Mouse (Mus musculus) cerebellum, adult 18-20 months (tissue): ENCODE results near the gene Pafah1b3.
"Not testable (repeated sequence)": the region's sequence is repeated elsewhere in the genome, so short reads cannot be mapped to it uniquely, and the experiment has no call there.

Experiments used
- DNase-seq, 2 experiments: peaks; one replicate each; pipeline ENCODE4 v3.0.0; 2021

Gene Pafah1b3

DNA sequence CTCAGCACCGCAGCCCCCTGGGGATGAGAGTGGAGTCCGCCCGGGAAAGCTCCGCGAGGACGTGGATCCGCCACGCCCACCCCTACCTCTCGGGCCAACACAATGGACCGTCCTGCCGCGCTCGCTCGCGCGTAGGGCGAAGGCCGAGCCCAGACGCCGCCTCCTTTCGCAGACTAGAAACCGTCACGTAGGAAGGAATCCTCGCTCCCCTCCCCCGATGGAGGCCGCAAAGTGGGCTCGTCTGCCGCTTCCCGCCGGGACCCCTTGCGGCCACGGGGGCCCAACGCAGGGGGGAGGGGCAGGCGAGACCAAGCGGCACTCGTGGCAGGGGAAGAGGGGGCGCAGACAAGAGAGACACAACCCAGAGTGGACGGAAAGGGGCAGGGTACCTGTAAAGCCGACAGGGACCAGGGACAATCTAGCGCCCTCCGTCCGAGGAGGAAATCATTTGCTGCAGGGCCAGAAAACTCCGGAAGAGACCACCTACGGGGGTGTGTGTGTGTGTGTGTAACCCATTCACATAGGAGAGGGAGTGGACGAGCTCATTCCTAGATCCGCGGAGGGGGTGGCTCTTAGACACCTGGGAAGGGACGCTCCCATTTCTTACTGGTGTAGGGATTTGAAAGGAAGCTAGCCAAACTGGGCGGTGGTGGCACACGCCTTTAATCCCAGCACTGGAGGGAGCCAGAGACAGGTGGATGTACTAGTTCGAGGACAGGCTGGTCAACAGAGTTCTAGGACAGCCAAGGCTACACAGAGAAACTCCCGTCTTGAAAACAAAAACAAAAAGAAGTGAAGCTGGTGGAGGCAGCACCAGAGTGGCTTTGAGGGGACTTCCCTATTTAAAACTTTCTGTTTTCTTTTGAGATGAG, at the start of gene Pafah1b3:
Gene Pafah1b3 (minus strand): TSS at position 533 of the 872 bp plus-strand sequence.
- DNase-seq = peak; percentile 89 to 93

DNA sequence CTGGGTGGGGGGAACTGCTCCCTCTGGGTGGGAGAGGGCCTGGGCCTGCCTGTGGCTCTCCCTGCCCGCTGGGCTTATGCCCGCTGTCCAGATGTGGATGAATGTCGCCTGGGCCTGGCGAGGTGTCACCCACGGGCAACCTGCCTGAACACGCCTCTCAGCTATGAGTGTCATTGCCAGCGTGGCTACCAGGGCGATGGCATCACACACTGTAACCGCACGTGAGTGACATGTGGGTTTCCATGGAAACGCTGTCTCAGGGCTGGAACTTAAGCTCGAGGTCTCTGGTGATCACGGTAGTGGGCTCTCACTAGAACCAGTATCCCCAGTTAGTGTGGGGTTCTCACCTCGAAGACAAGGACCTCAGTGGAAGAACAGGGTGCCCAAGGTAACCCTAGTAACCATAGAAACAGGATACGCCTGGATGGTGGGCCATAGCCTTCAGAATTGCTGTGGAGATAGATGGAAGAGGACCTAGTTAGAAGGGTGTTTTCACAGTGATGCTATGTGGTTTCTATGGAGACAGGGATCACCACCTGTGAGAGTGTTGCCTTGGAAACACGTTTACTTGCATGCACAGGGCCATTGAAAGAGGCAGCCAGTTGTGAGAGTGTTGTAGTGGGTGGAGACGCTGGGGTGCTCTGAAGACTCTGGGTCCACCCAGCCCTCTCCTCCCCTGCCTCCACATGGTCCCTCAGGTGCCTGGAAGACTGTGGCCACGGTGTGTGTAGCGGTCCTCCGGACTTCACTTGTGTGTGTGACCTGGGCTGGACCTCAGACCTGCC, 43.4 kb upstream of the Pafah1b3 start:
- no peak for DNase-seq

DNA sequence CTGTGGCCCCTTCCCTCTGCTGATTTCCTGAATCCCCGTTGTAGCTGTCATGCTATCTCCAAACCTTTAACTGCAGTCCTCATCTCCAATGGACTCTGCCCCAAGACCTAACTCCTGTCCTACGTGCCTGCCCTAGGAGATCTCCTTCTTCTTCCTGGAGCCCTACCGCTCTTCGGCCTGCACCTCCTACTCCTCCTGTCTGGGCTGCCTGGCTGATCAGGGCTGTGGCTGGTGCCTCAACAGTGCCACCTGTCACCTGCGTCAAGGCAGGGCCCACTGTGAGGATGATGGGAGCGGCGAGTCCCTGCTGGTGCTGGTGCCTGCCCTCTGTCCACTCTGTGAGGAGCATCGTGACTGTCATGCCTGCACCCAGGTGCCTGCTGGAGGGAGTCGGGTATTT, 41.5 kb upstream of the Pafah1b3 start:
- DNase-seq = no peak

DNA sequence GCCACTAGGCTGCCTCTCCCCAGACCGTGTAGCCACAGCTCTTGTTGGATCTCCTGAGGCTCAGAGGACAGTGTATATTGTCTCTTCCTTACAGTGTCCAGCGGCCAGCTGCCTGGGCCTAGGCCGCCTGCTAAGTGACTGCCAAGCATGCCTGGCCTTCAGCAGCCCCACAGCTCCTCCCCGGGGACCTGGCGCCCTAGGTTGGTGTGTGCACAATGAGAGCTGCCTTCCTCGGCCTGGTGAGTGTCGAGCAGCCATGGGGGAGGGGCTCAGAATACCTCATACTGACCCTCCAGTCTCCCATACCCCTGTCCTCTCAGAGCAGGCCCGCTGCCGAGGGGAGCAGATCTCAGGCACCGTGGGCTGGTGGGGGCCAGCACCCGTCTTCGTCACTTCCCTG, 36.7 kb upstream of the Pafah1b3 start:
- DNase-seq = no peak

DNA sequence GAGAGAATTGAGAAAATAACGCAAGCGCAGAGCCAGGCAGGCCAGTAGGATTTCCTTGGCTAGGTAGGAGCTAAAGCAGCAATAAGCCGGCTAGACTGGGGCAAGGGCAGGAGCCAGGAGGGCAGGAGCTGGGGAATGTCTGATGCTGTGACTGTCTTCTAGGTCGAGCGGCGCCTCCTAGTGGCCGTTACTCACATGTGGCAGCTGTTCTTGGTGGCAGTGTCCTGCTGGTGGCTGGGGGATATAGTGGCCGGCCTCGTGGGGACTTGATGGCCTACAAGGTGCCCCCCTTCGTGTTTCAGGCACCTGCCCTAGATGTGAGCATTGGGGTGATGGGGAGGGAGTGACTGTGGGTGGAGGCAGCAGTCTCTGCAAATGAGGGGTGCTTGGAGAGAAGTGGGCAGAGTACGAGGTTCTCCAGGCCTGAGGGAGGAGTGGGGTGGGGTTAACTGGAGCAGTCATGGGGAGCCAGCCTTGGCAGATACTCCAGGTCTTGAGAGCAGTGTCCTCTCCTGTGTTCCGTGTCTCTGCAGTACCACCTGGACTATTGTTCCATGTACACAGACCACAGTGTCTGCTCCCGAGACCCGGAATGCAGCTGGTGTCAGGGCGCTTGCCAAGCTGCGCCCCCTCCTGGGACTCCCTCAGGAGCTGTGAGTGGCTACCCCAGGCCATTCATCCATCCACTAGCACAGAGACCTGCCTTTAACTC, 36.0 kb upstream of the Pafah1b3 start:
- peak; percentile 68 to 78 for DNase-seq

GRCm38 (mm10) chr7:25326233-25326632, 28.4 kb upstream of the Pafah1b3 start:
- DNase-seq = no peak

DNA sequence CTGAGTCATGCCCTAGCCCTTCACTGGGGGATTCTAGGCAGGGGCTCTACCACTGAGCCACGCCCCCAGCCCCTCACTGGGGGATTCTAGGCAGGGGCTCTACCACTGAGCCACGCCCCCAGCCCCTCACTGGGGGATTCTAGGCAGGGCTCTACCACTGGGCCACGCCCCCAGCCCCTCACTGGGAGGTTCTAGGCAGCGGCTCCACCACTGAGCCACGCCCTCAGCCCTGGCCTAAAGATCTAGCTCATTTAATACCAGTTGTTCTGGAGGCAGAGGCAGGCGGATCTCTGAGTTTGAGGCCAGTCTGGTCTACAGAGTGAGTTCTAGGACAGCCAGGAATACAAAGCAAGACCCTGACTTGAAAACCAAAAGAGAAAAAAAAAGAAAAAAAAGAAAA, 27.6 kb upstream of the Pafah1b3 start:
- not testable (repeated sequence) for DNase-seq

DNA sequence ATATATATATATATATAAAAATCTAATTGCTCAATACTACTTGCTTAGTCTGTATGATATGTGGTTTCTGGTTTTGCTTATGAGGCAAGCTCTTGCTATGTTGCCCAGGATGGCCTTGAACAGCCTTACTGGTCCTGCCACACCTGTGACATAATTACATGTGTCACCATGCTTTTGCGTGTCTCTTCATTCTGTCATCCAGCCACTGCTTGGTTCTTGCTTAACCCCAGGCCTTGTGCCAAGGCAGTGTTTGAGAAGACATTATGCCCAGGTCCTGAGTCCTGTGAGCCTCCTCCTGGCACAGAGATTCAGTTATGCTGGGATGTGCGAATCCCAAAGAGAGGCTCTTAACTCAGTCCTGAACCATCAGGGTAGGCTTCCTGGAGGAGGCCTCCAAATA, 25.4 kb upstream of the Pafah1b3 start:
- DNase-seq = no peak

DNA sequence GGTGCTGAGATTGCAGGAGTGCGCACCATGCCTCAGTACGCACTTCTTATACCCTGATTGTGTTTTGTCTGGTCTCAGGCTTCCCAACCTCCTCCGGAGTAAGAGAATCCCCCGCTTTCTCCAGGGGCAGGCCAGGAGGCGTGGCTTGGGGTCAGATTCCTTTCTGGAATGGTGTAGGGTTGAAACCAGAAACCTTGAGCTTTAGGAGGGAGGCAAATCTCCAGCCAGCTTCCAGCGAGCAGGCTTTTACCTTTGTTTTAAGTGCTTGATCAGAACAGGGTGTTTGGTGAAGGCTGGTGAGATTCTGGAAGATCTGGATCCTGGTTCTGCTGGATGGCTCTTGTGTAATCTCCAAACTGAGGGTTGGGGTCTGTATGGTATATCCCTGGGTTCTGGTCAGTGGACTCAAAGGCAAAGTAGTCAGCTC, 24.3 kb upstream of the Pafah1b3 start:
- DNase-seq = no peak

DNA sequence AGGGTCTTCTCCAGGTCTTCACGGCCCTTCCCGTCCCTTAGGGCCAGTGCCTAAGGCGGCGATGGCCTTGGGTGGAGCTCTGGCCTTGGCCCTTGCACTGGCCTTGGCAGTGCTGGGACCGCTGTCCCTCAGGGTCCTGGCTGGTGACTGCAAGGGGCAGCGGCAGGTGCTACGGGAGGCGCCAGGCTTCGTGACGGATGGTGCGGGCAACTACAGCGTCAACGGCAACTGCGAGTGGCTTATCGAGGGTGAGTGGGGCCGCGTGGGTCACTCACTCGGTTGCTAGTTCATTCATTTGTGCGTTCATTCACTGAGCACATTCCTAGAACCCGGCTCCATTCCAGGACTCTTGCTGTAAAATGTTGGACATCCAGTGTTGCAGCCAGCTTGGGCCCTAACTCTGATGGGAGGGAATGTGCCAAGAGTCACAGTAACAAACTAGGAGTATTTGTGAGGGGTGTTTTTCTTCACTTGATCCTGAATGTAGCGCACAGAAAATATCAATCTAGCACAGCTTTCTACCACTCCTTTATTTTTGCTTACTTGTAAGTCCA, 19.7 kb upstream of the Pafah1b3 start:
- peak; percentile 53 to 63 for DNase-seq

DNA sequence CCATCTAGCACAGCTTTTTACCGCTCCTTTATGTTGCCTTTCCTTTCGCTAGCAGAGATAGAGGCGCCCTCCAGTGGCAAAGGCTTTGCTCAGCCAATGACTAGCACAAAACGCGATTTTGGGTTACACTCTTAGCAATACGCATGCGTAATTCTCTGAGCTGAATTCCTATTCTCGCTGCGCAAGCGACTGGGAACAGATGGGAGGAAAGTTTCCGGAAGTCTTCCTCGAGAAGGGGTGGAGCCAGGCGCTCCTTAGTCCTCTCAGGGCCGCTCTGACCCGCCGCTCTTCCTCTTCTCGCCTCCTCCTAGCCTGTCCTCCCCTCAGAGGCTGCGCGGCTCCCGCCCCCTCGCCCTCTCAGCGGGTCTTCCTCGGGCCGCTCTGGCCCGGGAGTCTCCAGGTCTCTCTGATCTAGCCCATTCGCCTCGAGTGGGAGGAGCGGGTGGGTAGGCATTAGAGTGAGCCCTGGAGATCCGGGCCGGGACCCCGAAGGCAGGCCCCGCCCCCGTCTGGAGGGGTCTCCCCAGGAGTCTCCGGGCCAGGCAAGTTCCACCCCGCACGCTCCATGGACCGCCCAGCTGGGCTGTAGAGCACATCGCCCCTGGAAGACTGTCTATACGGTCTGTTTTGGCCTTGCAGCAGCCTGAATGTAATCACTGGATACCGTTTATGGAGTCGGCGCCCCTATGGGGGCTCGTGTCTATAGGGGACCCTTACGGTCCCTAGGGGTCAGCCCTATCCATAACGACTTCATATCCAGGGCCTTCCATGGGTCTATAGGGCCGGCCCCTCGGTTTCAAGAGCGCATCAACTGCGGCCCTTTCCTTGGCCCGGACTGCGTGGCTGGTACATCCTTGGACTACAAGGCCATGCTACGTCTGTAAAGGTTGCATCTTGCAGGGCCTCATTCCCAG, 19.0 kb upstream of the Pafah1b3 start, which contains the start of gene Megf8:
Gene Megf8 (plus strand): TSS at position 633 of the 914 bp plus-strand sequence.
- DNase-seq = peak; percentile 96 to 99

DNA sequence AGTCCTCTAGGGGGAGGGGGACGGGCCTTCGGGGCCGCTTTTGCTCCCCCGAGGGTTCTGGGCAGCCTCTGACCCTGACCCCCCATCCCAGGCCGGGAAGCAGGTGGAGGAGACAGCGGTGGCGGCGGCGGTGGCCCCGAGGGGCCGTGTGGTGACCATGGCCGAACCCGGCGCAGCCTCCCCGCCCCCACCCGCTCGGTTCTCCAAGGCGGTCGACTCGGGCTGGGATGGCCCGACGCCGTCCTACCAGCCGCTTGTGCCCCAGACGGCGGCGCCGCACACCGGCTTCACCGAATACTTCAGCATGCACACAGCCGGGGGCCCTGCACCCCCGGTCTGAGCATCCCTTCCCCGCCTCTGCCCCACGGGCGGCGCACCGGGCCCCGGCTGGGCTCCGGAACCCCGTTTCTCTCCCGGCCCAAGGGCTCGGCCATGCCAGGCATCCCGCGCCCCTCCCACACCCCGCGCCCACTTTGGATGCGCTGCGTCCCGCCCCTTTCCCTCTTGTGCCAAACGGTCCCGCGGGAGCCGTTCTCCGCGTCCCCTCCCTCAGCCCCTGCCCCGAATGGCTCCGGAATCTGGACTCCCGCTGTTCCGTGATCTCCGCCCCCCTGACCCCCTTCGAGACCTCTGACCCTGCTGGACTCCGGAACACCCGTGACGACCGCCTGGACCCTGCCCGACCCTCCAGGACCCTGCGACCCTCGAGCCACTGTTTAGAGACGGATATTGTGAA, 17.7 kb upstream of the Pafah1b3 start:
- peak; percentile 42 to 60 for DNase-seq

DNA sequence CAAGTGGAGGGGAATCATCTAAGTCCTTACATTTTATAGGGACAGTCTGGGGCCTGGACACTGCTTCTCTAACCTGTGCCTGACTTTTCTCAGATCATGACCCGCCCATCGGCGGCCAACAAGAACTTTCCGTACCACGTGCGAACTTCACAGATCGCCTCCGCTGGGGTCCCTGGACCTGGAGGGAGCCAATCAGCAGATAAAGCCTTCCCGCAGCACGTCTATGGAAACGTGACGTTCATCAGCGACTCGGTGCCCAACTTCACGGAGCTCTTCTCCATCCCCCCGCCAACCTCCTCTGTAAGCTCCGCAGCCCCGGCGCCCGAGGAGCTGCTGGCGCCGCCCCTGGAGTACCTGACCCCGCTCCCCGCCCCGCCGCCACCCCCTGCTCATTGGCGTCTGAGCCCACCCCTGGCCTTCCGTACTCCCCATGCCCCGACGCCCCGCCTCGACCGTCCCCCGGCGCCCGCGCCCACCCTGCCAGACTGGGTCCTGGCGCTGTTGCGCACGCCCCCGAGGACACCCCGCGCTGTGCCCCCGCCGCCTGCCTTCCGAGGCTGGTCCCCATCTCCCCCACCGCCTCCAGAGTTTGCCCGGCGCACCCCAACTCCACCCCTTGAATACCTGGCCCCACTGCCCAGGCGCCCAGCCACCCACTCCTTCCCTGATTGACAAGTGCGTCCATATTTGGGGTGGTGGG, 17.0 kb upstream of the Pafah1b3 start:
- DNase-seq = peak in 1 of 2 experiments; percentile 44

GRCm38 (mm10) chr7:25313325-25313724, 15.5 kb upstream of the Pafah1b3 start:
- DNase-seq = no peak

DNA sequence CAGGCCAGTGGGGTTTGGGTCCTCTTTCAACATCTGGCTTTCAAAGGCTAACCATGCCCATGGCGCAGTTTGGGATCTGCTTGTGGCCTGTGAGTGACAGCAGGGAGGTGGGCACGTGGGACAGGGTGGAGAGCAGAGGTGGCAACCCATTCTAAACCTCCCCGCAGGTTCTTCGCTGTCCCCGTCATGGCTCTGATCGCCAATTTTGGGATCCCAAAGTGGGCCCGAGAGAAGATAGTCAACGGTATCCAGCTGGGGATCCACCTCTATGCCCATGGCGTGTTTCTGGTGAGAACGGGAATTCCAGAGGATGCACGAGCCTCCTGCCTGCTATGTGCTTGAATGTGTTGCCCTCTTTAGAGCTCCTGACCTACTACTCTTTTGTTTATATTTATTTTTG, 13.4 kb upstream of the Pafah1b3 start:
- DNase-seq = no peak

- DNase-seq = no peak
These were observed 11.6 kb upstream of the Pafah1b3 start for GRCm38 (mm10) chr7:25309425-25309824.

- DNase-seq = no peak
These were observed 11.0 kb upstream of the Pafah1b3 start for GRCm38 (mm10) chr7:25308702-25309318.

GRCm38 (mm10) chr7:25306614-25306996, 8.8 kb upstream of the Pafah1b3 start:
- no peak for DNase-seq

GRCm38 (mm10) chr7:25305956-25306613, 8.3 kb upstream of the Pafah1b3 start, which contains the start of gene Tmem145:
Tmem145 (plus strand) TSS chr7:25306106.
- peak; percentile 73 to 84 for DNase-seq
